Mouse (Mus musculus) left cerebral cortex, adult 2 months (tissue): ENCODE measurements at regions not wholly inside any gene's neighbourhood (a gene's known extent, or its start where the extent isn't known, plus 50 kb on each side); places are given as distances from the start of the nearest gene placed in this dataset.

Experiments used
- DNase-seq, 2 experiments: peaks; one replicate each; pipeline ENCODE4 v3.0.0; 2021 to 2022; ENCODE audit warnings: low spot score in 2 of 2, mixed read lengths in 1 of 2; ENCODE audit errors: extremely low spot score in 1 of 2
- H3K27ac ChIP-seq: fragments of 200-600 bp; 2 replicates; pipeline ENCODE4 v1.8.1; 2022
- H3K4me3 ChIP-seq: fragments of 200-600 bp; 2 replicates; pipeline ENCODE4 v1.8.1; 2022
- CTCF ChIP-seq: fragments of 200-600 bp; IDR thresholded peaks from 2 replicates; pipeline ENCODE4 v1.8.1; 2022; ENCODE audit warnings: antibody characterized with exemption, mild to moderate bottlenecking, moderate library complexity
- intact Hi-C: fragments of 180-260 bp; cut with DNase I; formaldehyde crosslinking; loops from one replicate; pipeline ENCODE4 v1.15.1; 2025

GRCm38 (mm10) chr10:125735744-125736494, 230.0 kb upstream of the Lrig3 start:
- Histone ChIP-seq H3K4me3 (no peak overlapping the region), H3K27ac (no peak overlapping the region)
- no peak for TF ChIP-seq CTCF
- intact Hi-C loops: loop anchor here (10.0 kb wide), 1 partner anchor 1019 kb away; no protein-coding TSS in a partner anchor
- no peak for DNase-seq

GRCm38 (mm10) chr10:125743181-125743580, 222.8 kb upstream of the Lrig3 start:
- Histone ChIP-seq H3K27ac (no peak overlapping the region), H3K4me3 (no peak overlapping the region)
- TF ChIP-seq CTCF: no peak
- DNase-seq: no peak
- intact Hi-C loops: no loop called here

GRCm38 (mm10) chr10:125749031-125749585, 216.9 kb upstream of the Lrig3 start:
- no peak for DNase-seq
- Histone ChIP-seq H3K4me3 (no peak overlapping the region), H3K27ac (no peak overlapping the region)
- intact Hi-C loops: no loop called here
- TF ChIP-seq CTCF: no peak

- no peak for TF ChIP-seq CTCF
- intact Hi-C loops: no loop called here
- no peak overlapping the region for H3K4me3 ChIP-seq
- DNase-seq: no peak
- H3K27ac ChIP-seq: no peak overlapping the region
Measured at GRCm38 (mm10) chr10:125752506-125753218, 213.3 kb upstream of the Lrig3 start.

GRCm38 (mm10) chr10:125759171-125759570, 206.8 kb upstream of the Lrig3 start:
- intact Hi-C loops: no loop called here
- no peak; the same call in none of the 2 replicates for TF ChIP-seq CTCF
- Histone ChIP-seq H3K27ac (no peak overlapping the region), H3K4me3 (no peak overlapping the region)
- DNase-seq: no peak

- intact Hi-C loops: no loop called here
- H3K27ac ChIP-seq: no peak overlapping the region
Measured at GRCm38 (mm10) chr10:125762367-125763068, 203.4 kb upstream of the Lrig3 start.

GRCm38 (mm10) chr10:125764402-125765102, 201.4 kb upstream of the Lrig3 start:
- peak; percentile 60 for TF ChIP-seq CTCF
- DNase-seq: no peak
- Histone ChIP-seq H3K27ac (no peak overlapping the region), H3K4me3 (no peak overlapping the region)
- intact Hi-C loops: no loop called here

More at GRCm38 (mm10) chr10:125762367-125763068, 203.4 kb upstream of the Lrig3 start:
- H3K4me3 ChIP-seq: 0 out of 2 replicates have a peak overlapping the region, but pooled peaks have one; percentile 8
- DNase-seq: no peak
- no peak; the same call in 1 of the 2 replicates for TF ChIP-seq CTCF

GRCm38 (mm10) chr10:125765103-125765820, 200.7 kb upstream of the Lrig3 start:
- Histone ChIP-seq H3K4me3 (no peak overlapping the region), H3K27ac (no peak overlapping the region)
- no peak for TF ChIP-seq CTCF
- intact Hi-C loops: no loop called here
- DNase-seq: no peak

- intact Hi-C loops: no loop called here
- DNase-seq: no peak
- no peak for TF ChIP-seq CTCF
- Histone ChIP-seq H3K27ac (no peak overlapping the region), H3K4me3 (no peak overlapping the region)
Measured at GRCm38 (mm10) chr10:125768281-125768680, 197.7 kb upstream of the Lrig3 start.

- intact Hi-C loops: no loop called here
- Histone ChIP-seq H3K27ac (no peak overlapping the region), H3K4me3 (no peak overlapping the region)
- DNase-seq: no peak
- TF ChIP-seq CTCF: no peak
Measured at GRCm38 (mm10) chr10:125773541-125773940, 192.4 kb upstream of the Lrig3 start.

- TF ChIP-seq CTCF: no peak
- intact Hi-C loops: no loop called here
- H3K27ac ChIP-seq: no peak overlapping the region
Measured at GRCm38 (mm10) chr10:125782486-125782885, 183.5 kb upstream of the Lrig3 start.

More at GRCm38 (mm10) chr10:125782486-125782885, 183.5 kb upstream of the Lrig3 start:
- H3K4me3 ChIP-seq: no peak overlapping the region
- no peak for DNase-seq
